Mouse (Mus musculus): ENCODE measurements around the gene Dlgap4. TPM values are rescaled to one million over a fixed set of nuclear protein-coding genes. Genes with fewer than 3 reads are reported as not detected.
A peak's percentile ranks its signal among the peaks of the same experiment; 100 is the strongest.

Gene Dlgap4
- polyA plus RNA-seq, 1 experiment from 2014 or later = 160 TPM

- ATAC-seq (ENCODE audit: insufficient read depth, low FRiP score, low TSS enrichment) (0 out of 2 replicates have a peak, but pooled peaks have one; percentile 18), DNase-seq (ENCODE audit: low spot score) (no peak)
- Histone ChIP-seq H3K36me3 (ENCODE audit: control insufficient read depth, insufficient read depth, low read length) (no peaks in the 10 kb centered on the region), H3K27me3 (ENCODE audit: control insufficient read depth, insufficient read depth, low read length) (peaks cover 2% of the 10 kb centered on the region; the same call in 1 of the 2 replicates), H3K4me3 (ENCODE audit: low read depth, low read length) (peak overlapping the region; percentile 27), H3K27ac (ENCODE audit: low read depth, low read length) (no peak overlapping the region; the same call in 1 of the 2 replicates), H3K4me2 (ENCODE audit: low read depth) (peak overlapping the region; percentile 49), H3K4me1 (ENCODE audit: control insufficient read depth, insufficient read depth, low read length) (peaks cover 13% of the 10 kb centered on the region), H3K9me3 (ENCODE audit: control insufficient read depth, low read length) (no peaks in the 10 kb centered on the region), H3K9ac (ENCODE audit: low read length) (peak overlapping the region; percentile 50)
- WGBS = 34% methylated on average over 17 of the region's 17 CpGs
Observed at GRCm38 (mm10) chr2:156775455-156776435, 162.2 kb downstream of the Dlgap4 start.

GRCm38 (mm10) chr2:156776907-156777306 is 163.4 kb downstream of the Dlgap4 start:
- no peak overlapping the region for H3K27ac ChIP-seq (ENCODE audit: low read depth, low read length)
- ATAC-seq (ENCODE audit: insufficient read depth, low FRiP score, low TSS enrichment) (no peak), DNase-seq (ENCODE audit: low spot score) (no peak)
- H3K9ac ChIP-seq (ENCODE audit: low read length) = no peak overlapping the region
- H3K4me2 ChIP-seq (ENCODE audit: low read depth) = no peak overlapping the region
- H3K4me3 ChIP-seq (ENCODE audit: low read depth, low read length) = no peak overlapping the region
- H3K27me3 ChIP-seq (ENCODE audit: control insufficient read depth, insufficient read depth, low read length) = peaks cover 2% of the 10 kb centered on the region; the same call in 1 of the 2 replicates
- no peaks in the 10 kb centered on the region for H3K9me3 ChIP-seq (ENCODE audit: control insufficient read depth, low read length)
- 82% methylated on average over 2 of the region's 2 CpGs for WGBS
- H3K4me1 ChIP-seq (ENCODE audit: control insufficient read depth, insufficient read depth, low read length) = peaks cover 14% of the 10 kb centered on the region
- H3K36me3 ChIP-seq (ENCODE audit: control insufficient read depth, insufficient read depth, low read length) = no peaks in the 10 kb centered on the region

- WGBS = 70% methylated on average over 7 of the region's 7 CpGs
- H3K9ac ChIP-seq (ENCODE audit: low read length) = no peak overlapping the region
- peaks cover 14% of the 10 kb centered on the region for H3K4me1 ChIP-seq (ENCODE audit: control insufficient read depth, insufficient read depth, low read length)
- no peaks in the 10 kb centered on the region for H3K36me3 ChIP-seq (ENCODE audit: control insufficient read depth, insufficient read depth, low read length)
- H3K9me3 ChIP-seq (ENCODE audit: control insufficient read depth, low read length) = no peaks in the 10 kb centered on the region
- H3K27me3 ChIP-seq (ENCODE audit: control insufficient read depth, insufficient read depth, low read length) = peaks cover 2% of the 10 kb centered on the region; the same call in 1 of the 2 replicates
- no peak overlapping the region for H3K4me3 ChIP-seq (ENCODE audit: low read depth, low read length)
- H3K27ac ChIP-seq (ENCODE audit: low read depth, low read length) = no peak overlapping the region
- no peak for ATAC-seq (ENCODE audit: insufficient read depth, low FRiP score, low TSS enrichment)
- no peak for DNase-seq (ENCODE audit: low spot score)
- H3K4me2 ChIP-seq (ENCODE audit: low read depth) = no peak overlapping the region
Observed at GRCm38 (mm10) chr2:156777326-156778004, 164.0 kb downstream of the Dlgap4 start.

DNA sequence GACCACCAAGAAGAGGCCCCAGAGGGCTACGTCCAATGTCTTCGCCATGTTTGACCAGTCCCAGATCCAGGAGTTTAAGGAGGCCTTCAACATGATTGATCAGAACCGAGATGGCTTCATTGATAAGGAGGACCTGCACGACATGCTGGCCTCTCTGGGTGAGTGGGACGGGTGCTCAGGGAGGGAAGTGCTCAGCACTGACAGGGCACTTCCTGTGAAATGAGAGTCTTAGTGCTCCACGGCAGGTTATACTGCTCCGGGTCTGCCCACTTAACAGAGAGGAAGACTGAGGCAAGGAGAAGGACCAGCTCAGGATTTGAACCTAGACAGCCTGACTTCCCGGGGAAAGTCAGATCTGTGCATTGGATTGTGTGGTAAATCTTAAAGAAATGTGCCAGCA is 165.1 kb downstream of the Dlgap4 start:
- no peaks in the 10 kb centered on the region for H3K9me3 ChIP-seq (ENCODE audit: control insufficient read depth, low read length)

GRCm38 (mm10) chr2:156779036-156779435 is 165.5 kb downstream of the Dlgap4 start:
- no peak overlapping the region for H3K4me2 ChIP-seq (ENCODE audit: low read depth)
- H3K9ac ChIP-seq (ENCODE audit: low read length) = no peak overlapping the region
- 78% methylated on average over 5 of the region's 5 CpGs for WGBS
- H3K9me3 ChIP-seq (ENCODE audit: control insufficient read depth, low read length) = no peaks in the 10 kb centered on the region
- no peak overlapping the region for H3K4me3 ChIP-seq (ENCODE audit: low read depth, low read length)
- peaks cover 2% of the 10 kb centered on the region; the same call in 1 of the 2 replicates for H3K27me3 ChIP-seq (ENCODE audit: control insufficient read depth, insufficient read depth, low read length)
- H3K36me3 ChIP-seq (ENCODE audit: control insufficient read depth, insufficient read depth, low read length) = no peaks in the 10 kb centered on the region
- no peak overlapping the region for H3K27ac ChIP-seq (ENCODE audit: low read depth, low read length)
- peaks cover 14% of the 10 kb centered on the region for H3K4me1 ChIP-seq (ENCODE audit: control insufficient read depth, insufficient read depth, low read length)
- DNase-seq (ENCODE audit: low spot score) (no peak), ATAC-seq (ENCODE audit: insufficient read depth, low FRiP score, low TSS enrichment) (no peak)

More for the DNA sequence above, 165.1 kb downstream of the Dlgap4 start:
- Histone ChIP-seq H3K27ac (ENCODE audit: low read depth, low read length) (no peak overlapping the region), H3K36me3 (ENCODE audit: control insufficient read depth, insufficient read depth, low read length) (no peaks in the 10 kb centered on the region), H3K4me2 (ENCODE audit: low read depth) (no peak overlapping the region), H3K4me3 (ENCODE audit: low read depth, low read length) (no peak overlapping the region), H3K9ac (ENCODE audit: low read length) (no peak overlapping the region), H3K4me1 (ENCODE audit: control insufficient read depth, insufficient read depth, low read length) (peaks cover 14% of the 10 kb centered on the region), H3K27me3 (ENCODE audit: control insufficient read depth, insufficient read depth, low read length) (peaks cover 2% of the 10 kb centered on the region; the same call in 1 of the 2 replicates)
- 85% methylated on average over 8 of the region's 8 CpGs for WGBS
- no peak for DNase-seq (ENCODE audit: low spot score)
- ATAC-seq (ENCODE audit: insufficient read depth, low FRiP score, low TSS enrichment) = no peak

GRCm38 (mm10) chr2:156779488-156779887 is 166.0 kb downstream of the Dlgap4 start:
- ATAC-seq (ENCODE audit: insufficient read depth, low FRiP score, low TSS enrichment) (no peak), DNase-seq (ENCODE audit: low spot score) (no peak)
- 57% methylated on average over 2 of the region's 2 CpGs for WGBS
- Histone ChIP-seq H3K9me3 (ENCODE audit: control insufficient read depth, low read length) (no peaks in the 10 kb centered on the region), H3K4me2 (ENCODE audit: low read depth) (no peak overlapping the region), H3K9ac (ENCODE audit: low read length) (no peak overlapping the region), H3K4me3 (ENCODE audit: low read depth, low read length) (no peak overlapping the region), H3K4me1 (ENCODE audit: control insufficient read depth, insufficient read depth, low read length) (peaks cover 12% of the 10 kb centered on the region), H3K27ac (ENCODE audit: low read depth, low read length) (no peak overlapping the region), H3K27me3 (ENCODE audit: control insufficient read depth, insufficient read depth, low read length) (no peaks in the 10 kb centered on the region; the same call in 1 of the 2 replicates), H3K36me3 (ENCODE audit: control insufficient read depth, insufficient read depth, low read length) (no peaks in the 10 kb centered on the region)

DNA sequence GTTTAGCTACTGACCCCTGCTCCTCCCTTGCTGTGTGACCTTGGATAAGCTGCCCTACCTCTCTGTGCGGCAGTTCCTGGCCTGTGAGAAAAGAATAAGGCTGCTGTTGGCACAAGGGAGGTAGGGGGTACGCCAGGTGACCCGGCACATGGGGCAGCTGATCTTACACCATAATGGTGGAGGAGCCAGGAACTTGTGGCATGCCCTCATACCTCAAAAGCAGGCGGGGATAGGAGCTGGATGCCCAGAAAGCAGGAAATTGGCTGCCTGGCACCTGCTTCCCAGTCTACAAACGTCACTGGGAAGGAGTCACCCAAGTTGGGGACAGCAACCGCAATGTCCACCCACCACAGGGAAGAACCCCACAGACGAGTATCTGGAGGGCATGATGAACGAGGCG is 166.6 kb downstream of the Dlgap4 start:
- no peaks in the 10 kb centered on the region; the same call in 1 of the 2 replicates for H3K27me3 ChIP-seq (ENCODE audit: control insufficient read depth, insufficient read depth, low read length)
- ATAC-seq (ENCODE audit: insufficient read depth, low FRiP score, low TSS enrichment) (no peak), DNase-seq (ENCODE audit: low spot score) (no peak)
- peaks cover 7% of the 10 kb centered on the region for H3K4me1 ChIP-seq (ENCODE audit: control insufficient read depth, insufficient read depth, low read length)
- H3K9ac ChIP-seq (ENCODE audit: low read length) = no peak overlapping the region
- 72% methylated on average over 9 of the region's 9 CpGs for WGBS
- no peaks in the 10 kb centered on the region for H3K36me3 ChIP-seq (ENCODE audit: control insufficient read depth, insufficient read depth, low read length)
- H3K4me3 ChIP-seq (ENCODE audit: low read depth, low read length) = no peak overlapping the region
- no peak overlapping the region for H3K4me2 ChIP-seq (ENCODE audit: low read depth)
- H3K27ac ChIP-seq (ENCODE audit: low read depth, low read length) = no peak overlapping the region
- no peaks in the 10 kb centered on the region for H3K9me3 ChIP-seq (ENCODE audit: control insufficient read depth, low read length)

DNA sequence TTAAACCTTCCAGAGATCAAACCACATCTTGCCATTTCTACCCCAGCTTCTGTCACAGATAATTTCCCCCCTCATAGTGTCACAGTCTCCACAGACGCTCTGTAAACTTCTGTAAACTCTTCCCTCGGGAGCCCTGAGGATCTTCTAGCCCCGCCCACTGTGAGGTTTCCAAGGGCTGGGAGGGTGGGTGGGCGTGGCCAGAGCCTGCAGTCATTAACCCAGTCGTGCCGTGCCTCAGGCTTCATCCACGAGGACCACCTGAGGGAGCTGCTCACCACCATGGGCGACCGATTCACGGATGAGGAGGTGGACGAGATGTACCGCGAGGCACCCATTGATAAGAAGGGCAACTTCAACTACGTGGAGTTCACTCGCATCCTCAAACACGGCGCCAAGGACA is 167.2 kb downstream of the Dlgap4 start:
- H3K4me1 ChIP-seq (ENCODE audit: control insufficient read depth, insufficient read depth, low read length) = peaks cover 4% of the 10 kb centered on the region; the same call in 1 of the 2 replicates

More for the DNA sequence above, 167.2 kb downstream of the Dlgap4 start:
- Histone ChIP-seq H3K27ac (ENCODE audit: low read depth, low read length) (no peak overlapping the region), H3K36me3 (ENCODE audit: control insufficient read depth, insufficient read depth, low read length) (no peaks in the 10 kb centered on the region), H3K27me3 (ENCODE audit: control insufficient read depth, insufficient read depth, low read length) (no peaks in the 10 kb centered on the region; the same call in 1 of the 2 replicates), H3K4me2 (ENCODE audit: low read depth) (no peak overlapping the region), H3K9ac (ENCODE audit: low read length) (no peak overlapping the region), H3K9me3 (ENCODE audit: control insufficient read depth, low read length) (no peaks in the 10 kb centered on the region), H3K4me3 (ENCODE audit: low read depth, low read length) (no peak overlapping the region)
- peak; percentile 48 for DNase-seq (ENCODE audit: low spot score)
- no peak for ATAC-seq (ENCODE audit: insufficient read depth, low FRiP score, low TSS enrichment)
- WGBS = 12% methylated on average over 17 of the region's 17 CpGs

Measured in neural tube, embryonic 11.5 days (tissue).